Mouse (Mus musculus) central nervous system, embryonic 11.5 days (tissue): ENCODE data around the gene Psen2. TPM values are rescaled to one million over a fixed set of nuclear protein-coding genes. Genes with fewer than 3 reads are reported as not detected.

Experiments used
- polyA plus RNA-seq: library from polyadenylated mRNA; depleted of rRNA; stranded (reverse); fragments of >200 nt; gene quantifications from 2 replicates; pipeline ENCODE4 v1.2.3, GENCODE M21; 2012; rRNA removed

The Psen2 gene
- polyA plus RNA-seq = 12.2 and 13.1 TPM in 2 replicates

DNA sequence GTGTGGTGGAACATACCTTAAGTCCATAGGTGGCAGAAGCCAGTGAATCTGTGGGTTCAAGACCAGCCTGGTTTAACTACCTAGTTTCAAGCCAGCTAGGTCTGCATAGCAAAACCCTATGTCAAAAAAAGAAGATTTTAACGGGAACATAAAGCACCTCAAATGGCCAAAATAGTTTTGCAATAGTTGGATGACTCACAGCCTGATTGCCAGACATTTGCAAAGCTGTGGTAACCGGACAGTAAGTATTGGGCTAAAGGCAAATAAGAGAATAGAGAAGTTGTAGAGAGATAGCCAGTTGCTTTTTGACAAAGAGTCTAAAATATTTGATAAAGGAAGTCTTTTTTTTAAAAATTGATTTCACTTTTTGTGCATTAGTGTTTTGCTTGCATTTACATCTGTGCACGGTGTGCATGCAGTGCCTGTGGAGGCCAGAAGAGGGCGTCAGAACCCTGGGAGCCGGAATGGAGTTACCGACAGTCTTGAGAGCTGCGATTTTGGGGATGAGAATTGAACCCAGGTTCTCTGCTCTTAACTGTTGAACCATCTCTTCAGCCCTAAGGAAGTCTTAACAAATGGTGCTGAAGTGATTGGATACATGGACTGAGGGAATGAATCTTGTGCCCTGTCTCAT is at the start of gene Psen2:
Gene Psen2 (minus strand): TSS at position 75 of the 634 bp plus-strand sequence.

DNA sequence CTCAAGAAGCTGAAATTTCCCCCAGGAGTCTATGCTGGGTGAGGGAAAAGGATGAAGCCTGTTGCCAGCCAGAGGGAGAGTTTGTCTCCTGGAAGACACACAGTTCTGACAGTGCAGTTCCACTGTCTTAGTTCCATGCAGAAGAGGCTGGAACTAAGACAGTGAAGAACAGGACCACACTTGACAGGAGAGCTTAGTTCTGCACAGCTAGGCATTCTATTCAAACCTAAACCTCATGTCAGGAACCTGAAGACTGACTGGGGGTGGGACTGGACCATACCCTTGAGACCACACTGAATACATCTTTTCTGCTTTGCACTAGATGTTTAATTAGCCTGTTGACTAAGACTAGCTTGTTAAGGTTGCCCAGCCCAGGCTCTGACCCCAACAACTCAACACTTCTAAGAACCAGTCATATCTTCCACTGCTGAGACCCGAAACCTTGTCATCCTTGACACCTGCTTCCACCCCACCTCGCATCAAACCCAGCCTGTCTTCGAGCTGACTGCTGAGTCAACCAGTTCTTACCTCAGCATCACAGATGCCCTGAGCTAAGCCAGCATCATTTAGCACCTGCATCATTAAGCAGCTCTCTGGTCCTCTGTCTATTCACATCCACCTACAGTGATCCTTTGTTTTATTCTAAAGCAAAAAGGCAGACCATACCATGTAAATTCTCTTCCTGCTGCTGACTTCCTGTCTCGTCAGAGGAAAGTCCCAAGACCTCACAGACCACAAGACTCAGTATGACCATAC is 64.1 kb downstream of the Psen2 start, which contains the start of gene Coq8a:
Gene Coq8a (minus strand): TSS at position 644 of the 756 bp plus-strand sequence.

Other genes starting within 250 kb of the Psen2 start
- gene Coq8a, start 63.8 kb downstream of the Psen2 start, polyA plus RNA-seq = 2.2 TPM in 2 replicates
- 5.6 and 8.7 TPM in 2 replicates for gene Itpkb, start 67.0 kb upstream of the Psen2 start, polyA plus RNA-seq
- gene Stum, start 220.1 kb upstream of the Psen2 start, polyA plus RNA-seq = 0.89 and 1.9 TPM in 2 replicates